Mouse (Mus musculus) lung, adult 18-20 months (tissue): ENCODE measurements around the gene Arid4b.
"Not testable (repeated sequence)": the region's sequence is repeated elsewhere in the genome, so short reads cannot be mapped to it uniquely, and the experiment has no call there.

Experiments used
- DNase-seq, 2 experiments: peaks; one replicate each; pipeline ENCODE4 v3.0.0; 2022; ENCODE audit warnings: mixed read lengths in 2 of 2

The Arid4b gene

GRCm38 (mm10) chr13:14063013-14063941 lies at the start of gene Arid4b, which contains the start of gene Ggps1:
Gene Arid4b (plus strand): TSS chr13:14063232.
Gene Ggps1 (minus strand): TSS chr13:14063488.
- DNase-seq = peak; percentile 99

- DNase-seq = no peak
These were observed 49.0 kb upstream of the Arid4b start for GRCm38 (mm10) chr13:14014001-14014400.

- no peak for DNase-seq
These were observed 48.5 kb upstream of the Arid4b start for GRCm38 (mm10) chr13:14014540-14014939.

GRCm38 (mm10) chr13:14015609-14016008 lies 47.4 kb upstream of the Arid4b start:
- DNase-seq = no peak

GRCm38 (mm10) chr13:14018283-14018682 lies 44.7 kb upstream of the Arid4b start:
- no peak for DNase-seq

GRCm38 (mm10) chr13:14018852-14019251 lies 44.2 kb upstream of the Arid4b start:
- DNase-seq = no peak

- DNase-seq = not testable (repeated sequence)
These were observed 41.6 kb upstream of the Arid4b start for GRCm38 (mm10) chr13:14021417-14021816.

GRCm38 (mm10) chr13:14025554-14025953 lies 37.5 kb upstream of the Arid4b start:
- DNase-seq = no peak

GRCm38 (mm10) chr13:14026154-14026820 lies 36.7 kb upstream of the Arid4b start:
- DNase-seq = no peak

GRCm38 (mm10) chr13:14033309-14034072 lies 29.5 kb upstream of the Arid4b start:
- DNase-seq = no peak

- DNase-seq = peak in 1 of 2 experiments; percentile 13
These were observed 29.0 kb upstream of the Arid4b start for GRCm38 (mm10) chr13:14034073-14034348.

- DNase-seq = not testable (repeated sequence)
These were observed 27.7 kb upstream of the Arid4b start for GRCm38 (mm10) chr13:14035352-14035751.

GRCm38 (mm10) chr13:14035875-14036630 lies 27.0 kb upstream of the Arid4b start:
- DNase-seq = no peak

GRCm38 (mm10) chr13:14038911-14039291 lies 24.1 kb upstream of the Arid4b start:
- DNase-seq = no peak

GRCm38 (mm10) chr13:14039292-14039965 lies 23.6 kb upstream of the Arid4b start, which contains the start of gene Tbce:
Gene Tbce (minus strand): TSS chr13:14039638.
- peak; percentile 89 to 91 for DNase-seq

- DNase-seq = no peak
These were observed 22.8 kb upstream of the Arid4b start for GRCm38 (mm10) chr13:14040186-14040585.

- no peak for DNase-seq
These were observed 19.2 kb upstream of the Arid4b start for GRCm38 (mm10) chr13:14043851-14044250.

GRCm38 (mm10) chr13:14044521-14044920 lies 18.5 kb upstream of the Arid4b start:
- DNase-seq = no peak

- no peak for DNase-seq
These were observed 13.2 kb upstream of the Arid4b start for GRCm38 (mm10) chr13:14049878-14050277.

- no peak for DNase-seq
These were observed 6.2 kb upstream of the Arid4b start for GRCm38 (mm10) chr13:14056801-14057200.

- DNase-seq = no peak
These were observed 3.5 kb upstream of the Arid4b start for GRCm38 (mm10) chr13:14059582-14059981.
